Comparison of ENCODE assay signal across 35 mouse cellular contexts in the genomic region with DNA sequence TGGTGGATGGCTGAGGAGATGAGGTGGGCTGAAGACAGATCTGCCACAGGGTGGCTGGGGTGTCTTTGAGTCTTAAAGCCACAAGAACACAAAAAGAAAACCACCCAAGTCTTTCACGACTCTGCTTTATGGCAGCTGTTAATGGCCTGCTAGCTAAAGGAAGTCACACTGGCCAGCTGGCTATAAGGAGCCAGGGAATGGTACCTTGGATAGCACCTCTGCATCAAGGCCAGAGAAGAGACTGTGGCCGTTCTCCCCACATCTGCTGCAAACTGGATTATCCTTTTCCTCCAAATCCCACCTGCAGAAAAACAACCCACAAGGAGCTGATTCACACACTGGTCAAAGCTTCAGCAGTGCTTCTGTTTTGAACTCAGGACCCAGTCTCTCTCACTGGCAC. TPM values are rescaled to one million over a fixed set of nuclear protein-coding genes. Genes with fewer than 3 reads are reported as not detected.
DNase-seq lines count a peak whose midpoint lies in the region; ATAC-seq and TF ChIP-seq lines count a peak whose summit lies in the region.
"Had no signal": no experiment of that assay in that cellular context is flagged by ENCODE, and none has a peak within 500 bp of the region (broad histone marks: within the 10 kb centered on the region; RNA-seq: fewer than 3 reads in every experiment).

No protein-coding gene starts in this region.

- H3K36me3 ChIP-seq in kidney, adult 2 months (ENCODE audit: control insufficient read depth, insufficient read depth, low read length): no peaks in the 10 kb centered on the region
- no peaks in the 10 kb centered on the region for H3K36me3 ChIP-seq in limb, embryonic 14.5 days (ENCODE audit: control insufficient read depth, insufficient read depth, low read length)
- H3K36me3 ChIP-seq in midbrain, embryonic 10.5 days: no peaks in the 10 kb centered on the region
- H3K36me3 ChIP-seq: forebrain, embryonic 10.5 days; heart, embryonic 15.5 days; neural tube, embryonic 12.5 days had no signal

- no peak for TF ChIP-seq CTCF in kidney, adult 2 months (conservative IDR thresholded peaks at IDR 0.05; ENCODE audit: insufficient read depth, insufficient read length, low read depth, low read length)

- WGBS in kidney, adult 2 months: 0% methylated on average over 2 of the region's 2 CpGs
- WGBS in limb, embryonic 14.5 days: 8% methylated on average over 2 of the region's 2 CpGs
- WGBS in midbrain, embryonic 10.5 days: 38% methylated on average over 2 of the region's 2 CpGs

- DNase-seq in kidney, postnatal 10 days: peak; percentile 12
- DNase-seq in kidney, adult 2 months: no peak
- peak; percentile 55 for DNase-seq in R1 (ENCODE audit: low read depth, low spot score)
- DNase-seq in embryo, embryonic 11.5 days (ENCODE audit: low read depth, low spot score): peak; percentile 17
- peak; percentile 43 for DNase-seq in limb, embryonic 14.5 days (ENCODE audit: low spot score)
- DNase-seq in midbrain, embryonic 10.5 days (ENCODE audit: low spot score): no peak
- no peak for DNase-seq in gastrocnemius, postnatal 10 days
- DNase-seq: adrenal gland, postnatal 36 days; B cell, adult 2 months; cerebellum, postnatal 10 days; heart, postnatal 36 days; kidney, adult 18-20 months; kidney, postnatal 36 days; layer of hippocampus, adult 9-11 months; liver; midbrain, embryonic 14.5 days; retina, postnatal 1 day; right cerebral cortex, postnatal 25 days; spleen, adult 18-20 months; thymus, postnatal 25 days had no signal

- H3K4me1 ChIP-seq in kidney, adult 2 months (ENCODE audit: control insufficient read depth, insufficient read depth, low read length): no peaks in the 10 kb centered on the region
- H3K4me1 ChIP-seq in limb, embryonic 14.5 days (ENCODE audit: control insufficient read depth, insufficient read depth, low read length): no peaks in the 10 kb centered on the region
- peaks cover 19% of the 10 kb centered on the region for H3K4me1 ChIP-seq in midbrain, embryonic 10.5 days
- H3K4me1 ChIP-seq: heart, embryonic 15.5 days; megakaryocyte, embryonic 14.5 days; neural tube, embryonic 12.5 days had no signal

- no peak for ATAC-seq in limb, embryonic 14.5 days (ENCODE audit: low FRiP score, low read depth)
- ATAC-seq: forebrain, embryonic 16.5 days; inflammation-experienced regulatory T-cells, adult 6 months had no signal

- H3K9me3 ChIP-seq in limb, embryonic 14.5 days (ENCODE audit: control insufficient read depth, low read length): no peaks in the 10 kb centered on the region
- no peaks in the 10 kb centered on the region for H3K9me3 ChIP-seq in midbrain, embryonic 10.5 days (replicated peaks)
- H3K9me3 ChIP-seq: forebrain, embryonic 10.5 days; heart, embryonic 15.5 days; neural tube, embryonic 12.5 days had no signal

- H3K9ac ChIP-seq in limb, embryonic 14.5 days (ENCODE audit: low read depth, low read length, severe bottlenecking): no peak overlapping the region
- H3K9ac ChIP-seq: heart, embryonic 15.5 days; hindbrain, embryonic 14.5 days; neural tube, embryonic 12.5 days had no signal

- H3K27ac ChIP-seq in kidney, adult 2 months (ENCODE audit: insufficient read depth, low read depth, low read length): no peak overlapping the region
- no peak overlapping the region for H3K27ac ChIP-seq in limb, embryonic 14.5 days (replicated peaks; ENCODE audit: low read depth, low read length)
- no peak overlapping the region for H3K27ac ChIP-seq in midbrain, embryonic 10.5 days (replicated peaks)
- H3K27ac ChIP-seq: forebrain, embryonic 10.5 days; heart, embryonic 15.5 days; hindbrain, embryonic 14.5 days; neural tube, embryonic 12.5 days had no signal

- no peak overlapping the region for H3K4me2 ChIP-seq in limb, embryonic 14.5 days (replicated peaks; ENCODE audit: low read depth, low read length, severe bottlenecking)
- H3K4me2 ChIP-seq: heart, embryonic 15.5 days; hindbrain, embryonic 14.5 days; neural tube, embryonic 12.5 days had no signal

- no peaks in the 10 kb centered on the region for H3K27me3 ChIP-seq in kidney, adult 2 months (replicated peaks; ENCODE audit: control insufficient read depth, insufficient read depth, low read length)
- no peaks in the 10 kb centered on the region for H3K27me3 ChIP-seq in limb, embryonic 14.5 days (ENCODE audit: control insufficient read depth, insufficient read depth, low read length)
- H3K27me3 ChIP-seq in midbrain, embryonic 10.5 days (ENCODE audit: low read depth, poor library complexity, severe bottlenecking): peaks cover 10% of the 10 kb centered on the region
- H3K27me3 ChIP-seq: CH12.LX; megakaryocyte, embryonic 14.5 days; neural tube, embryonic 12.5 days had no signal

- TF ChIP-seq POLR2A in kidney, adult 2 months (IDR thresholded peaks at IDR 0.05; ENCODE audit: low read depth, low read length): no peak
- no peak for TF ChIP-seq POLR2A in limb, embryonic 14.5 days (IDR thresholded peaks at IDR 0.05; ENCODE audit: borderline replicate concordance, extremely low read depth, insufficient read depth, insufficient read length)

- H3K4me3 ChIP-seq in kidney, adult 2 months (ENCODE audit: insufficient read depth, low read depth, low read length): no peak overlapping the region
- H3K4me3 ChIP-seq in limb, embryonic 14.5 days (replicated peaks; ENCODE audit: low read length): no peak overlapping the region
- no peak overlapping the region for H3K4me3 ChIP-seq in midbrain, embryonic 10.5 days
- H3K4me3 ChIP-seq: forebrain, embryonic 10.5 days; heart, embryonic 15.5 days; megakaryocyte, embryonic 14.5 days; neural tube, embryonic 12.5 days had no signal

RNA-seq across cellular contexts. Expression of gene Gm4791, which starts 18.4 kb away (rescaled TPM):
- not detected in 2 replicates for polyA plus RNA-seq in kidney, adult 2 months (2012; rRNA removed)
- polyA plus RNA-seq in limb, embryonic 14.5 days (2012; rRNA removed): 0.11 and 0.22 TPM in 2 replicates
- 0.37 TPM in 1 of 2 replicates, not detected in the other for polyA plus RNA-seq in limb, embryonic 14.5 days (2014; fragmentation: Nextera tagmentation; extraction: Ambion mirVana)
- polyA plus RNA-seq in midbrain, embryonic 10.5 days (2016; fragmentation: Nextera tagmentation; extraction: Ambion mirVana): not detected in 2 replicates
- total RNA-seq in gastrocnemius, postnatal 10 days (2021): not detected
- total RNA-seq: adrenal gland, postnatal 36 days; CH12.LX; gastrocnemius, postnatal 4 days; heart, adult 8-10 months; heart, postnatal 36 days; left cerebral cortex, adult 18-20 months; left cerebral cortex, postnatal 25 days had no signal
- polyA plus RNA-seq: cortical plate, adult 2 months; forebrain, embryonic 10.5 days; forebrain, embryonic 16.5 days; heart, embryonic 15.5 days; hindbrain, embryonic 14.5 days; inflammation-experienced regulatory T-cells, adult 6 months; liver, embryonic 16.5 days; midbrain, embryonic 14.5 days; neural tube, embryonic 12.5 days; testis, adult 2 months had no signal

Comparison
In these comparisons a context has a peak if more than half of its experiments do, and no peak if none do; other contexts are left out.
1. DNase-seq: peak in kidney, postnatal 10 days (single experiment), R1 (single experiment), embryo, embryonic 11.5 days (single experiment) and limb, embryonic 14.5 days (single experiment); none in kidney, adult 2 months (single experiment), midbrain, embryonic 10.5 days (single experiment) and gastrocnemius, postnatal 10 days (single experiment).